Mouse (Mus musculus): Measurements from ENCODE around the gene Ogdh.

The Ogdh gene

DNA sequence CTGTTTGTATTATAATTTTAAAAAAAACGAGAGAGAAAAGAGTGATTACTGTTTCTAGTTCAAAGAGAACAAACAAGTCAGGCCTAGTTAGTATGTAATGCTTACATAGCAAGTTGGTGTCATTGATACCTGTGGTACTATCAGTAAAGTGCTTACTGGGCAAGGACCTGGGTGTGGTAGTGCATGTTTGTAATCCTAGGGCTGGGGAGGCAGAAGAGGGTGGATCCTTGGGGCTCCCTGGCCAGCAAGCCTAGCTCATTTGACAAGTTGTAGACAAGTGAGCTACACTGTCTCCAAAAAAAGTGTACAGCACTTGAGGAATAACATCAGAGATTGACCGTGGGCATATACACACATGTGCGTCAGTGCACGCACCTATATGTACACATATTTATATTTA is 3.2 kb downstream of the Ogdh start:
- no peak for DNase-seq (ENCODE audit: extremely low spot score, low spot score)

DNA sequence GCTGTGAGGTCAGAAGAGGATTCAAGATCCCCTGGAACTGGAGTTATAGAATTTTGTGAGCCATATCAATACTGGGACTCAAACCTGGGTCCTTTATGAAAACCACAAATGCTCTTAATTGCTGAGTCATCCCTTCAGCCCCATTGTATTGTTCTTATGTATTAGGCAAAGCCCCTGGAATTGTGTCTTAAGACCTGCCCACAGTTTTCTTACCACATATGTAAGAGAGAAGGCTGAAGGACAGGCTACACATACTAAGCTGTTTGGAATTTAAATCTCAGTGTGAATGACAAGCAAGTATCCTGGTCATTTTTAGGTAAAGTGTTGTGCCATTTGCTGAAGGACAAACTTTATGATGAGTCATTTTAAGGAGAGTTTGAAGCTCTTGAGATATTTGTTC is 4.6 kb downstream of the Ogdh start:
- no peak for DNase-seq (ENCODE audit: extremely low spot score, low spot score)

- no peak for DNase-seq (ENCODE audit: extremely low spot score, low spot score)
Measured at GRCm38 (mm10) chr11:6299435-6299834, 8.0 kb downstream of the Ogdh start.

DNA sequence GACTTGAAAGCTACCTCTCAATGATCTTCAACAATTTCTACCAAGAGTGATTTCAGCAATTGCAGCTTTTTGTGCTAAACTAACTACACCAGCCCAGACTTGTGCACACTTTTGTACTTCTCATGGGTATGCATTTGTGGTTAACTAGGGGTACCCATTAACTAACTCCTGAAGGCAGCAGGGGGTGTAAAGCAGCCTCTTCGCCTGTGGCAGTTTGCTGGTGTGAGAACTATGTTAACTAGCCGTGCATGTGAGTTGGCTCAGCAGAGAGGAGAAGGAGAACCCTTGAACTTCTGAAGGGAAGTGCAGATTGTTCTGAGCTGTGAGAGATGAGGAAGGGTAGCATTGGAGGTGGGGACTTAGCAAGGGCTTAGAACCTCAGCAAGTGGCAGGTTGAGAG is 11.4 kb downstream of the Ogdh start:
- DNase-seq (ENCODE audit: extremely low spot score, low spot score), result no peak

DNA sequence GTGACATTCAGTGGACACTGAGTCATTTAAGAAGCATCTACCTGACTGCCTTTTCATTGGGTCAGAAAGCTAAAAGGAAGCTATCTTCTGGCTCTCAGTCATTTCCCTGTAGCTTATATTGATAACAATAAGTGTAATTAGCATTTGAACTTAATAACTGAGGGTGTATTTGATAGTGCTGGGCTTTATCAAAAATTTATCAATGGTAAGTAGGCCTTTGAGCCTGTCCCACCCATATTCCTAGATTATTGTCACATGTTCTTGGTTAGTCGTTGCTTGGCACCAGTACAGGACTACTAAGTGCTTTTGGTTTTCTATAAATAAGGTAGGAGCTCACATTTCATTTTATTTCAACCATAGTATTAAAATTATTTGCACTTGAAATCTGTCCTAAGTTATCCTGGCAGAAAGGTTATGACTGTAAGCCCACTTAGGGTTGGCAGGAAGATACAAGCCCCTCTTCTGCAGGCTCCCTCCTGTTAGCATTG is 14.6 kb downstream of the Ogdh start:
- DNase-seq (ENCODE audit: extremely low spot score, low spot score), result no peak

GRCm38 (mm10) chr11:6308181-6308580 is 16.7 kb downstream of the Ogdh start:
- no peak for DNase-seq (ENCODE audit: extremely low spot score, low spot score)

- no peak for DNase-seq (ENCODE audit: extremely low spot score, low spot score)
Measured at GRCm38 (mm10) chr11:6313874-6314406, 22.5 kb downstream of the Ogdh start.

DNA sequence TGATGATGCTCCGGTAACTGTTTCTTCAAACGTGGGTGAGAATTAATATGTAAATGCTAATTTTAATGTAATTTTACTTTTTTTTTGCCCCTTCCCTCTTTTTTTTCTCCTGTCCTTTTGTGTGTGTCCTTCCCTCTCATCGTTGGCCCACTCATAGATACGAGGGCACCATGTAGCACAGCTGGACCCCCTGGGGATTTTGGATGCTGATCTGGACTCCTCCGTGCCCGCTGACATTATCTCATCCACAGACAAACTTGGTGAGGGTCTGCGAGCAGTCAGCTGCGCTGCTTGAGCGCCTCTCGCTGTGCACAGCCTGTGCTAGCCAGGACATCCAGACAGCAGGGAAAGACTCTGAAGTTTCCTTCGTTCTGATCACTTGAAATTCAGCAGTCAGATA is 25.4 kb downstream of the Ogdh start:
- DNase-seq (ENCODE audit: extremely low spot score, low spot score), result no peak

- no peak for DNase-seq (ENCODE audit: extremely low spot score, low spot score)
Measured at GRCm38 (mm10) chr11:6318559-6318958, 27.1 kb downstream of the Ogdh start.

DNA sequence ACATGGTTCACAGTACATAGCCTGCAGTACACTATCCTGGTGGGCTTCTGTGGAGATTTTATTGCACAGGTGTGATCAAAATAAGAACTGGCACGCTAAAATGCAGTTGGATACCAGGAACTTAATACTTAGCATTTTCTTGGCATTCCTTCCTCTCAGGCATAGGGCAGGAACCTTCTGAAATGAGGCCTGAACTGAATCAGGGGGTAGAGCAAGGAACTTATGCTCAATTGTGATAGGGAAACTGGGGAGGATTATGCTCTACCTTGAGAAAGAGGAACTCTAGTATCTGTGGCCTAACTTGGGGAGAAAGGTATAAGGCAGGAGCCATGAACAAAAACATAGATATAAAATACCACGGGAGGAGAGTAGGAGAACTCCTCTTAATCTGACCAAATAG is 27.9 kb downstream of the Ogdh start:
- DNase-seq (ENCODE audit: extremely low spot score, low spot score), result no peak

DNA sequence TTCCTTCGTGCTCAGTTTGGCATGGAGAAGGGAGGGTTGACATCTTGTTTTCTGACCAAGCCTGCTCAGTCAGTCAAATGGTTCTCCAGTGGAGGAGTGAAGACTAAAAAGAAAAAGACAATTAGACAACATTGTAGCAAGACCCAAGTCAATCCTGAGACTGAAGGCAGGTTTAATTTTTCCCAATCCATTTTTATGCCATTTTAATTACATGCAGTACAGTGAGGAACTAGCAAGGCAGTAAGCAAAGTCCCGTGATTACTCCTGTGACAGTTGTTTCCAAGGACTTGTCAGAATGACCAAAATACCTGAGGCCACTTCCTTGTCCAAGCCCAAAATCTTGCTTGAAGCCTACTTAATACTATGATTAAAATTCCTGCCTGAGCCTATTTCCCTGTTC is 30.7 kb downstream of the Ogdh start:
- DNase-seq (ENCODE audit: extremely low spot score, low spot score), result no peak

GRCm38 (mm10) chr11:6323348-6323747 is 31.9 kb downstream of the Ogdh start:
- no peak for DNase-seq (ENCODE audit: extremely low spot score, low spot score)

DNA sequence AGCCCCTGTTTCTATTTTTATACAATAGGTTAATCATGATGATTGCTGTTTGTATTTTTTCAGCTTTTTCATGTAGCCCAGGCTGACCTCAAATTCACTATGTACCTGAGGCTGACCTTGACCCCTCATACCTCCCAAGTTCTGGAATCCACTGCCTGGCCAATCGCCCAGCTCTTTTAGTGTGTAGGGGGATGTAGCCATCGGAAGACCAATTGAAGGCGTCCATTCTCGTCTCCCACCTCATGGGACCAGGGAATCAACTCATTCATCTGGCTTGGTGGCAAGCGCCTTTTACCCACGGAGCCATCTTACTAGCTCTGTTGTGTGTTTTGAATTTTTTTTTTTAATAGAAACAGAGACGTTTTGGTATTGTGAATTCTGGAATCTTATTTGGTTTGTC is 39.8 kb downstream of the Ogdh start:
- no peak for DNase-seq (ENCODE audit: extremely low spot score, low spot score)

DNA sequence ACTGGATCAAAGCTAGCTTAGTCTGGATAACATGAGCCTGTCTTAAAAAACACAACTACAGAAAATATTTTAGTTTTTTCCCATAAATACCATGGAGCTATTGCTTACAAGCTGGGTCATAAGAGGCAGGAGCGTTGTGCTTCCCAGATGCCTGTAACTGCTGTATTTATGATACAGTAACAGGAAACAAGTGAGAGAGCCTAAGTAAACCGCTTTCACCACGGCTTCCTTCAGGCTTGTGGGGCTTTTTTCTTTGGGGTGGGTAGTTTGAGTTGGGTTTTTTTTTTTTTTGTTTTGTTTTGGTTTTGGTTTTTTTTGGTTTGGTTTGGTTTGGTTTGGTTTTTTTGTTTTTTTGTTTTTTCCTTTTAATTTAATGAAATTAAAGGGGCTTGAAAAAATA is 41.2 kb downstream of the Ogdh start:
- DNase-seq (ENCODE audit: extremely low spot score, low spot score), result no peak

DNA sequence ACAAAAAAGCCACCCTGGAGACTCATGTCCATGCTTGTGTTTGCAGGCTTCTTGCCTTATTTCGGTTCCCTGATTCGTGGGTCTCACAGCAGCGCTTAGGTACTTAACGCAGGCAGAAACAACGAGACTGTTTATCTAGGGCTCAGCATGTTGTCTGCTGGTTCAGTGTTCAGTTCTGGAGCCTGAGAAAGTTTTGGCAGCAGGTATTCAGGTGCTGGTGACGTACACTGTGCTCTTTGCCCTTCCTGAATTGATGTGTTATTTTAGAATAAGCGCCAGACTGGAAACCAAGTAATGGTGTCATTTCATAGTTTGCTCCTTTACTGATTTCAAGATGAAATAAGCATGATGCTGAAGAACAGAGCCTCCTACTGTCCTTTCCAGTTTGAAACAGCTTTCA is 42.0 kb downstream of the Ogdh start:
- no peak for DNase-seq (ENCODE audit: extremely low spot score, low spot score)

GRCm38 (mm10) chr11:6335321-6335720 is 43.9 kb downstream of the Ogdh start:
- no peak for DNase-seq (ENCODE audit: extremely low spot score, low spot score)

- DNase-seq (ENCODE audit: extremely low spot score, low spot score), result no peak
Measured at GRCm38 (mm10) chr11:6336689-6337088, 45.3 kb downstream of the Ogdh start.

DNA sequence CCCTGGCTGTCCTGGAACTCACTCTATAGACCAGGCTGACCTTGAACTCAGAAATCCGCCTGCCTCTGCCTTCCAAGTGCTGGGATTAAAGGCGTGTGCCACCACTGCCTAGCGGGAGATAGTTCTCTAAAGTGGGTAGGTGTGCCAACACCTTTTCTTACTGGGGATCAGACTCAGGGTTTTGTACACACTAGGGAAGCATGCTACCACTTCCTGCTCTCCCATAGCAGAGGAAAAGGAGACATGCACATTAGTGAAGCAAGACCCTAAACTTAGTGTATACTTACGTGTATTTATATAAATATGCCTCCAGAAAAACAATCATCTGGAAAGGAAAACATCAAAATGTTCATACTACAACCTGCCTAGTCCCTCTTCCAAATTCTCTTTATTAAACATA is 54.5 kb downstream of the Ogdh start:
- DNase-seq (ENCODE audit: extremely low spot score, low spot score), result no peak

DNA sequence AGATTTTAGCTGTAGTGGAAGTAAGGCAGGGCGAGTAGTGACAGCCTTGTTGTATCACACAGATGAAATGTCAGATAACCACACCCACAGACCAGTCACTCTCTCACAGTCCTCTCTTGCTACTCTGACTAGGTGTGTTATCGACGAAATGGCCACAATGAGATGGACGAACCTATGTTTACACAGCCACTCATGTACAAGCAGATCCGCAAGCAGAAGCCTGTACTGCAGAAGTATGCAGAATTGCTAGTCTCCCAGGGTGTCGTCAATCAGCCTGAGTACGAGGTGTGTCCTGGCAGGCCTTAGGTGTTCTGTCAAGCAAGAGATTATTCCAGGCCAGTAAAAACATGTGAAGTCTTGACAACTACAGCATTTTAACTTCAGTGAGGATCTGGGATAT is 55.5 kb downstream of the Ogdh start:
- DNase-seq (ENCODE audit: extremely low spot score, low spot score), result no peak

DNA sequence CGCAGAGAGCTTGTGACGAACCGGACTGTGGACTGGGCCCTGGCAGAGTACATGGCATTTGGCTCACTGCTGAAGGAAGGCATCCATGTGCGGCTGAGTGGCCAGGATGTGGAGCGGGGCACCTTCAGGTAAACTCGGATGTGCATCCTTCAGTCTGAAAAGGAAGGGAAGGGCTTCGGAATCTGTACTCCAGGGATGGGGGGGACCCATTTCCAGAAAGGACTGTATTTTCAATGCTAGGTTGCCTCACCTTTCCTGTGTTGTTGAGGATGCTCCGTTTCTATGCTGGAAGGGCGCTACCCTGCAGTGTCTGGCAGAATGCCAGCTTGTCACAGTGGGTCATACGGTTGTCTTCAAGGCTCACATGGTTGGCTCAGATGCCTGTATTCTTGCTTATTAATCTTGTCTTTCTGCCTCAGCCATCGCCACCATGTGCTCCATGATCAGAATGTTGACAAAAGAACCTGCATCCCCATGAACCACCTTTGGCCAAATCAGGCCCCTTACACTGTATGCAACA is 57.3 kb downstream of the Ogdh start:
- no peak for DNase-seq (ENCODE audit: extremely low spot score, low spot score)

GRCm38 (mm10) chr11:6349586-6349985 is 58.2 kb downstream of the Ogdh start:
- DNase-seq (ENCODE audit: extremely low spot score, low spot score), result no peak

DNA sequence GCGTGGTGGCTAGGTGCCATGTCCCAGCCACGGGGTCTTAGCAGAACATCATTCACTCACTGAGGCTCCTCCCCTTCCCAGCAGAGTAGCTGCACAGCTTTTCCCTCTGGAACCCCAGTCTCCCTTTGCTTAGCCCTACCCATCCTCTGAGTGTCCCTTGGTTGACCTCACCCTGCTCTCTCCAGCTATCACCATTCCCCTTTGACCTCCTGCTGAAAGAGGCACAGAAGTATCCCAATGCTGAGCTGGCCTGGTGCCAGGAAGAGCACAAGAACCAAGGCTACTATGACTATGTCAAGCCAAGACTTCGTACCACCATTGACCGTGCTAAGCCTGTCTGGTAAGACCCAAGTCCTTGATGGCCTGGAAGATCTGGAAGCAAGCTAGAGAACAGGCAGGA is 63.7 kb downstream of the Ogdh start:
- no peak for DNase-seq (ENCODE audit: extremely low spot score, low spot score)

- no peak for DNase-seq (ENCODE audit: extremely low spot score, low spot score)
Measured at GRCm38 (mm10) chr11:6364581-6365275, 73.3 kb downstream of the Ogdh start.

Measured in neural tube, embryonic 10.5 days (tissue).